Comparison of ENCODE assay signal across 15 mouse cellular contexts in genomic region chr3:70566140-70566857, GRCm38 (mm10).
DNase-seq lines count a peak whose midpoint lies in the region; ATAC-seq and TF ChIP-seq lines count a peak whose summit lies in the region.
"Had no signal": no experiment of that assay in that cellular context is flagged by ENCODE, and none has a peak within 500 bp of the region (broad histone marks: within the 10 kb centered on the region; RNA-seq: fewer than 3 reads in every experiment).

No protein-coding gene starts in this region.

- TF ChIP-seq CTCF in forebrain, postnatal 0 days (IDR thresholded peaks at IDR 0.05; ENCODE audit: low read depth) = no peak

- no peaks in the 10 kb centered on the region for H3K9me3 ChIP-seq in forebrain, embryonic 14.5 days (replicated peaks; ENCODE audit: control insufficient read depth, low read length)
- no peaks in the 10 kb centered on the region for H3K9me3 ChIP-seq in forebrain, embryonic 11.5 days (ENCODE audit: control insufficient read depth, low read length)
- no peaks in the 10 kb centered on the region for H3K9me3 ChIP-seq in forebrain, postnatal 0 days (ENCODE audit: low read length)
- no peaks in the 10 kb centered on the region for H3K9me3 ChIP-seq in forebrain, embryonic 15.5 days
- H3K9me3 ChIP-seq: embryonic facial prominence, embryonic 10.5 days; embryonic facial prominence, embryonic 12.5 days had no signal

- DNase-seq in forebrain, embryonic 14.5 days (ENCODE audit: low spot score) = peak; percentile 28
- DNase-seq in forebrain, embryonic 11.5 days (ENCODE audit: low spot score) = no peak
- peak; percentile 15 for DNase-seq in forebrain, postnatal 0 days
- DNase-seq in layer of hippocampus, adult 18-20 months (ENCODE audit: low spot score in 2 of 2) = no peak
- DNase-seq: adrenal gland, adult 2 months; adrenal gland, postnatal 10 days; adrenal gland, postnatal 25 days; cerebellum, adult 11-12 months; cerebellum, adult 2 months; cerebellum, adult 9-10 months; cerebellum, postnatal 10 days; cerebellum, postnatal 25 days had no signal

- H3K9ac ChIP-seq in forebrain, embryonic 14.5 days (ENCODE audit: low read length) = no peak overlapping the region
- H3K9ac ChIP-seq in forebrain, embryonic 11.5 days (ENCODE audit: low read length) = no peak overlapping the region
- no peak overlapping the region for H3K9ac ChIP-seq in forebrain, postnatal 0 days
- no peak overlapping the region for H3K9ac ChIP-seq in forebrain, embryonic 15.5 days (replicated peaks)
- H3K9ac ChIP-seq: embryonic facial prominence, embryonic 12.5 days had no signal

- WGBS in forebrain, embryonic 14.5 days = 86% methylated on average over 3 of the region's 3 CpGs
- WGBS in forebrain, embryonic 11.5 days = 86% methylated on average over 3 of the region's 3 CpGs
- WGBS in forebrain, postnatal 0 days = 72% methylated on average over 3 of the region's 3 CpGs
- WGBS in forebrain, embryonic 15.5 days = 83% methylated on average over 3 of the region's 3 CpGs

- ATAC-seq in forebrain, embryonic 14.5 days = no peak
- ATAC-seq in forebrain, embryonic 11.5 days (replicated peaks; ENCODE audit: low FRiP score) = no peak
- ATAC-seq in forebrain, postnatal 0 days = peak; percentile 73; the same call in 1 of the 2 replicates
- ATAC-seq in forebrain, embryonic 15.5 days (replicated peaks) = no peak; the same call in 1 of the 2 replicates

- no peak overlapping the region for H3K4me3 ChIP-seq in forebrain, embryonic 14.5 days (ENCODE audit: low read depth, low read length)
- no peak overlapping the region for H3K4me3 ChIP-seq in forebrain, embryonic 11.5 days (ENCODE audit: low read depth, low read length)
- H3K4me3 ChIP-seq in forebrain, postnatal 0 days (ENCODE audit: low read depth, low read length) = no peak overlapping the region
- H3K4me3 ChIP-seq in forebrain, embryonic 15.5 days = no peak overlapping the region
- H3K4me3 ChIP-seq: embryonic facial prominence, embryonic 10.5 days; embryonic facial prominence, embryonic 12.5 days had no signal

- no peak overlapping the region for H3K4me2 ChIP-seq in forebrain, embryonic 14.5 days (ENCODE audit: low read length)
- no peak overlapping the region for H3K4me2 ChIP-seq in forebrain, embryonic 11.5 days (ENCODE audit: low read depth, low read length, severe bottlenecking)
- H3K4me2 ChIP-seq in forebrain, postnatal 0 days (ENCODE audit: low read depth) = no peak overlapping the region
- H3K4me2 ChIP-seq in forebrain, embryonic 15.5 days (replicated peaks) = no peak overlapping the region
- H3K4me2 ChIP-seq: embryonic facial prominence, embryonic 12.5 days had no signal

- H3K27me3 ChIP-seq in forebrain, embryonic 14.5 days (replicated peaks; ENCODE audit: control insufficient read depth, insufficient read depth, low read length) = no peaks in the 10 kb centered on the region
- no peaks in the 10 kb centered on the region for H3K27me3 ChIP-seq in forebrain, embryonic 11.5 days (ENCODE audit: control insufficient read depth, insufficient read depth, low read length)
- no peaks in the 10 kb centered on the region for H3K27me3 ChIP-seq in forebrain, postnatal 0 days (ENCODE audit: insufficient read depth, low read length)
- no peaks in the 10 kb centered on the region for H3K27me3 ChIP-seq in forebrain, embryonic 15.5 days
- H3K27me3 ChIP-seq: embryonic facial prominence, embryonic 12.5 days had no signal

- H3K27ac ChIP-seq in forebrain, embryonic 14.5 days (ENCODE audit: low read depth, low read length) = no peak overlapping the region
- no peak overlapping the region for H3K27ac ChIP-seq in forebrain, embryonic 11.5 days (ENCODE audit: low read depth, low read length)
- H3K27ac ChIP-seq in forebrain, postnatal 0 days (ENCODE audit: low read depth, low read length) = no peak overlapping the region
- H3K27ac ChIP-seq in forebrain, embryonic 15.5 days (replicated peaks) = no peak overlapping the region
- H3K27ac ChIP-seq: embryonic facial prominence, embryonic 10.5 days; embryonic facial prominence, embryonic 12.5 days had no signal

- H3K36me3 ChIP-seq in forebrain, embryonic 14.5 days (ENCODE audit: control insufficient read depth, insufficient read depth, low read length) = no peaks in the 10 kb centered on the region
- H3K36me3 ChIP-seq in forebrain, embryonic 11.5 days (ENCODE audit: control insufficient read depth, insufficient read depth, low read length) = no peaks in the 10 kb centered on the region
- no peaks in the 10 kb centered on the region for H3K36me3 ChIP-seq in forebrain, postnatal 0 days (ENCODE audit: insufficient read depth)
- no peaks in the 10 kb centered on the region for H3K36me3 ChIP-seq in forebrain, embryonic 15.5 days
- H3K36me3 ChIP-seq: embryonic facial prominence, embryonic 10.5 days; embryonic facial prominence, embryonic 12.5 days had no signal

- H3K4me1 ChIP-seq in forebrain, embryonic 14.5 days (ENCODE audit: control insufficient read depth, insufficient read depth, low read length) = no peaks in the 10 kb centered on the region
- H3K4me1 ChIP-seq in forebrain, embryonic 11.5 days (replicated peaks; ENCODE audit: control insufficient read depth, insufficient read depth, low read length) = no peaks in the 10 kb centered on the region
- no peaks in the 10 kb centered on the region for H3K4me1 ChIP-seq in forebrain, postnatal 0 days (ENCODE audit: insufficient read depth)
- no peaks in the 10 kb centered on the region for H3K4me1 ChIP-seq in forebrain, embryonic 15.5 days
- H3K4me1 ChIP-seq: embryonic facial prominence, embryonic 10.5 days; embryonic facial prominence, embryonic 12.5 days had no signal

Comparison
In these comparisons a context has a peak if more than half of its experiments do, and no peak if none do; other contexts are left out.
1. DNase-seq: peak in forebrain, embryonic 14.5 days (single experiment) and forebrain, postnatal 0 days (single experiment); none in forebrain, embryonic 11.5 days (single experiment) and layer of hippocampus, adult 18-20 months (0 of 2).